Mouse (Mus musculus): ENCODE results near the gene Klk1b24. TPM values are rescaled to one million over a fixed set of nuclear protein-coding genes. Genes with fewer than 3 reads are reported as not detected.

The Klk1b24 gene
- polyA plus RNA-seq (2015; fragmentation: Illumina TruSeq; extraction: RNeasy Lipid Tissue Mini Kit (QIAGEN cat#74804); ENCODE audit: insufficient read depth, low read depth, low replicate concordance), result 8.0 TPM

DNA sequence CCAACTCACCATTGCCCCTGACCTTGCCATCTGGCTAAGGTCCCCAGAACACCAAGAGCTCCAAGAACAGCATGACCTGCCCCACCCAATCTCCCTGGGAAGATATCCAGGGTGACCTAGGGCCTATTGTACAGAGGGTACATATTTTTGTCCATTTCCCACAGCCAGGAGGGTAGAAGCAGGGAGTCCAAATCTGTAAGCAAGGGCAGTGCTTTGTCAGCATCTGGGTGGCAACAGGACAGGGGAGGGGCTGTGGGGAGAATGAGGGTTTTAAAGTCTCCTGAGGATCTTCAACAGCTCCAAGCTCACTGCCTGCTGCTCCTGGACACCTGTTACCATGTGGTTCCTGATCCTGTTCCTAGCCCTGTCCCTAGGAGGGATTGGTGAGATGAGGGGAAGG, at the start of gene Klk1b24:
Gene Klk1b24 (plus strand): TSS at position 301 of the 400 bp plus-strand sequence.

DNA sequence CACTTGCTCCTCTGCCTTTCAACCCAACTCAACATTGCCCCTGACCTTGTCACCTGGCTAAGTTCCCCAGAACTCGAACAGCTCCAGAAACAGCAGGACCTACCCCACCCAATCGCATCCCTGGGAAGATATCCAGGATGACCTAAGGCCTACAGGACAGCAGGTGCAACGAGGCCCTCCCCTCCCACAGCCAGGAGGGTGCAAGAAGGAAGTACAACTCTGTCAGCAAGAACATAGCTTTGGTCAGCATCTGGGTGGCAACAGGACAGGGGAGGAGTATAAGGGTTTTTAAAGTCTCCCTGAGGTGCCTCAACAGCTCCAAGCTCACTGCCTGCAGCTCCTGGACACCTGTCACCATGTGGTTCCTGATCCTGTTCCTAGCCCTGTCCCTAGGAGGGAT, 9.9 kb downstream of the Klk1b24 start, which contains the start of gene Klk1b3:
Gene Klk1b3 (plus strand): TSS at position 301 of the 400 bp plus-strand sequence.

DNA sequence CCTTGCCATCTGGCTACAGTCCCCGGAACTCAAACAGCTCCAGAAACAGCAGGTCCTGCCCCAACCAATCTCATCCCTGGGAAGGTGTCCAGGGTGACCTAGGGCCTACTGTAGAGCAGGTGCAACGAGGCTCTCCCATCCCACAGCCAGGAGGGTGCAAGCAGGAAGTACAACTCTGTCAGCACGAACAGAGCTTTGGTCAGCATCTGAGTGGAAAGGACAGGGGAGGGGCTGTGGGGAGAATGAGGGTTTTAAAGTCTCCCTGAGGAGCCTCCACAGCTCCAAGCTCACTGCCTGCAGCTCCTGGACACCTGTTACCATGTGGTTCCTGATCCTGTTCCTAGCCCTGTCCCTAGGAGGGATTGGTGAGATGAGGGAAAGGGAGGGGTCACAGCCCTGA, 19.1 kb downstream of the Klk1b24 start, which contains the start of gene Klk1b4:
Gene Klk1b4 (plus strand): TSS at position 301 of the 400 bp plus-strand sequence.

DNA sequence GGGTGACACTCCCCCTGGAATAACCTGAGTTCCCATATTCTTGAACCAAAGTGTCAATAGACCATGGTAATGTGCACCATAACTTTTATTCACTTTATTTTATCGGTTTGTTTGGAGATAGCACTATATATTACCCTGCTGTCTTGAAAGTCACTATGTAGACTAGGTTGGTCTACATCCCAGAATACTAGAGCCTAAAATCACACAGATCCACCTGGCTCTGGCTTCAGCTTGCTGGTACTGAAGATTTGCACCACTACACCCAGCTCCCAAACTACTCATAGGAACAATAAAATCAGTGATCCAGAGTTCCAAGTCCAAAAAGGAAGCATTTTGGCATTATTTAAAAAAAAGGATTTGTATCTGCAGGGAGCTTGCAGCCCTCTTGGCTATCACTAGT, 27.6 kb downstream of the Klk1b24 start, which contains the start of gene Klk1b5:
Gene Klk1b5 (plus strand): TSS at position 301 of the 400 bp plus-strand sequence.

GRCm38 (mm10) chr7:44225076-44225475, 37.0 kb downstream of the Klk1b24 start, which contains the start of gene Klk1:
TSS of gene Klk1 (plus strand) at chr7:44225360.

DNA sequence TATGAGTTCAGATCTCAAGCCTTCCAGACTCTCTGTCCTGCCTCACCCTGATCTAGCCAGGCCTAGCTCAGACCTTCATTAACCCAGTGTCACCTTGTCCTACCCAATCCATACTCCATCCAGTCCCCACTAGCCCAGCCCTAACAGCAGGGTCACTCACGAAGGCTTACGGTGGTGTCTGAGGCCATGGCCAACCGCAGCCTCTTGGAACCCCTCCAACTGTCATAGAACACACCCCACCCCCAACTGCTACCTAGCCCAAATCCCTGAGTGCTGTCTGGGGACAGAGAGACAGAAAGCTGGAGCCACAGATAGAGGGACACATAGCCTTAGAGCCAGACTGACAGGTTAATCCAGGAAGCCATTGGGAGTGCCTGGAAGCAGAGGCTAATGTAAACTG, 47.9 kb downstream of the Klk1b24 start, which contains the start of gene Gm36864:
Gene Gm36864 (plus strand): TSS at position 269 of the 400 bp plus-strand sequence.

Other genes starting within 250 kb of the Klk1b24 start
- 4.6 TPM for gene Klk1b8, start 237.6 kb upstream of the Klk1b24 start, polyA plus RNA-seq (2015; fragmentation: Illumina TruSeq; extraction: RNeasy Lipid Tissue Mini Kit (QIAGEN cat#74804); ENCODE audit: insufficient read depth, low read depth, low replicate concordance)
- gene Klk1b1, start 221.5 kb upstream of the Klk1b24 start, polyA plus RNA-seq (2015; fragmentation: Illumina TruSeq; extraction: RNeasy Lipid Tissue Mini Kit (QIAGEN cat#74804); ENCODE audit: insufficient read depth, low read depth, low replicate concordance), result not detected
- gene Klk1b9, start 212.2 kb upstream of the Klk1b24 start, polyA plus RNA-seq (2015; fragmentation: Illumina TruSeq; extraction: RNeasy Lipid Tissue Mini Kit (QIAGEN cat#74804); ENCODE audit: insufficient read depth, low read depth, low replicate concordance), result not detected
- 4.9 TPM for gene Klk1b11, start 192.4 kb upstream of the Klk1b24 start, polyA plus RNA-seq (2015; fragmentation: Illumina TruSeq; extraction: RNeasy Lipid Tissue Mini Kit (QIAGEN cat#74804); ENCODE audit: insufficient read depth, low read depth, low replicate concordance)
- 1.6 TPM for gene Klk1b26, start 176.1 kb upstream of the Klk1b24 start, polyA plus RNA-seq (2015; fragmentation: Illumina TruSeq; extraction: RNeasy Lipid Tissue Mini Kit (QIAGEN cat#74804); ENCODE audit: insufficient read depth, low read depth, low replicate concordance)
- 1.0 TPM for gene Klk1b27, start 135.9 kb upstream of the Klk1b24 start, polyA plus RNA-seq (2015; fragmentation: Illumina TruSeq; extraction: RNeasy Lipid Tissue Mini Kit (QIAGEN cat#74804); ENCODE audit: insufficient read depth, low read depth, low replicate concordance)
- gene Klk1b21, start 85.9 kb upstream of the Klk1b24 start, polyA plus RNA-seq (2015; fragmentation: Illumina TruSeq; extraction: RNeasy Lipid Tissue Mini Kit (QIAGEN cat#74804); ENCODE audit: insufficient read depth, low read depth, low replicate concordance), result not detected
- gene Klk1b22, start 75.6 kb upstream of the Klk1b24 start, polyA plus RNA-seq (2015; fragmentation: Illumina TruSeq; extraction: RNeasy Lipid Tissue Mini Kit (QIAGEN cat#74804); ENCODE audit: insufficient read depth, low read depth, low replicate concordance), result not detected
- gene Klk1b16, start 51.5 kb upstream of the Klk1b24 start, polyA plus RNA-seq (2015; fragmentation: Illumina TruSeq; extraction: RNeasy Lipid Tissue Mini Kit (QIAGEN cat#74804); ENCODE audit: insufficient read depth, low read depth, low replicate concordance), result not detected
- 12.3 TPM for gene Klk1b3, start 10.0 kb downstream of the Klk1b24 start, polyA plus RNA-seq (2015; fragmentation: Illumina TruSeq; extraction: RNeasy Lipid Tissue Mini Kit (QIAGEN cat#74804); ENCODE audit: insufficient read depth, low read depth, low replicate concordance)
- gene Klk1b4, start 19.2 kb downstream of the Klk1b24 start, polyA plus RNA-seq (2015; fragmentation: Illumina TruSeq; extraction: RNeasy Lipid Tissue Mini Kit (QIAGEN cat#74804); ENCODE audit: insufficient read depth, low read depth, low replicate concordance), result 12.1 TPM
- 50.2 TPM for gene Klk1b5, start 27.7 kb downstream of the Klk1b24 start, polyA plus RNA-seq (2015; fragmentation: Illumina TruSeq; extraction: RNeasy Lipid Tissue Mini Kit (QIAGEN cat#74804); ENCODE audit: insufficient read depth, low read depth, low replicate concordance)
- gene Klk1, start 37.1 kb downstream of the Klk1b24 start, polyA plus RNA-seq (2015; fragmentation: Illumina TruSeq; extraction: RNeasy Lipid Tissue Mini Kit (QIAGEN cat#74804); ENCODE audit: insufficient read depth, low read depth, low replicate concordance), result 6,154 TPM
- not detected for gene Gm36864, start 47.9 kb downstream of the Klk1b24 start, polyA plus RNA-seq (2015; fragmentation: Illumina TruSeq; extraction: RNeasy Lipid Tissue Mini Kit (QIAGEN cat#74804); ENCODE audit: insufficient read depth, low read depth, low replicate concordance)
- 0.65 TPM for gene 1700028J19Rik, start 58.5 kb downstream of the Klk1b24 start, polyA plus RNA-seq (2015; fragmentation: Illumina TruSeq; extraction: RNeasy Lipid Tissue Mini Kit (QIAGEN cat#74804); ENCODE audit: insufficient read depth, low read depth, low replicate concordance)
- 32.6 TPM for gene 2410002F23Rik, start 58.5 kb downstream of the Klk1b24 start, polyA plus RNA-seq (2015; fragmentation: Illumina TruSeq; extraction: RNeasy Lipid Tissue Mini Kit (QIAGEN cat#74804); ENCODE audit: insufficient read depth, low read depth, low replicate concordance)
- not detected for gene Acp4, start 69.1 kb downstream of the Klk1b24 start, polyA plus RNA-seq (2015; fragmentation: Illumina TruSeq; extraction: RNeasy Lipid Tissue Mini Kit (QIAGEN cat#74804); ENCODE audit: insufficient read depth, low read depth, low replicate concordance)
- gene Gm15517, start 73.2 kb downstream of the Klk1b24 start, polyA plus RNA-seq (2015; fragmentation: Illumina TruSeq; extraction: RNeasy Lipid Tissue Mini Kit (QIAGEN cat#74804); ENCODE audit: insufficient read depth, low read depth, low replicate concordance), result not detected
- gene Clec11a, start 118.7 kb downstream of the Klk1b24 start, polyA plus RNA-seq (2015; fragmentation: Illumina TruSeq; extraction: RNeasy Lipid Tissue Mini Kit (QIAGEN cat#74804); ENCODE audit: insufficient read depth, low read depth, low replicate concordance), result 2.9 TPM
- gene Shank1, start 122.0 kb downstream of the Klk1b24 start, polyA plus RNA-seq (2015; fragmentation: Illumina TruSeq; extraction: RNeasy Lipid Tissue Mini Kit (QIAGEN cat#74804); ENCODE audit: insufficient read depth, low read depth, low replicate concordance), result 9.9 TPM
- gene Syt3, start 195.9 kb downstream of the Klk1b24 start, polyA plus RNA-seq (2015; fragmentation: Illumina TruSeq; extraction: RNeasy Lipid Tissue Mini Kit (QIAGEN cat#74804); ENCODE audit: insufficient read depth, low read depth, low replicate concordance), result 4.6 TPM
- gene 1700008O03Rik, start 197.6 kb downstream of the Klk1b24 start, polyA plus RNA-seq (2015; fragmentation: Illumina TruSeq; extraction: RNeasy Lipid Tissue Mini Kit (QIAGEN cat#74804); ENCODE audit: insufficient read depth, low read depth, low replicate concordance), result not detected
- gene Lrrc4b, start 240.8 kb downstream of the Klk1b24 start, polyA plus RNA-seq (2015; fragmentation: Illumina TruSeq; extraction: RNeasy Lipid Tissue Mini Kit (QIAGEN cat#74804); ENCODE audit: insufficient read depth, low read depth, low replicate concordance), result not detected

Measured in pancreas, adult 10 weeks (tissue).